Mouse (Mus musculus): ENCODE data around the gene Olfr347.

Gene Olfr347

GRCm38 (mm10) chr2:36731602-36732001 lies at the start of gene Olfr347:
Gene Olfr347 (plus strand): TSS chr2:36731902.
- DNase-seq (ENCODE audit: low read depth, low spot score) = no peak

GRCm38 (mm10) chr2:36685488-36685887 lies 46.2 kb upstream of the Olfr347 start, which contains the start of gene Olfr346:
Gene Olfr346 (plus strand): TSS chr2:36685788.
- DNase-seq (ENCODE audit: low read depth, low spot score) = no peak

- DNase-seq (ENCODE audit: low read depth, low spot score) = no peak
These were observed 4.5 kb downstream of the Olfr347 start for GRCm38 (mm10) chr2:36736226-36736625.

GRCm38 (mm10) chr2:36783976-36784375 lies 52.3 kb downstream of the Olfr347 start, which contains the start of gene Olfr348:
Gene Olfr348 (plus strand): TSS chr2:36784276.
- no peak for DNase-seq (ENCODE audit: low read depth, low spot score)

Measured in brain, embryonic 18.5 days (tissue).